Mouse (Mus musculus) limb, embryonic 13.5 days (tissue): Measurements from ENCODE around the gene Bex4. TPM values are rescaled to one million over a fixed set of nuclear protein-coding genes. Genes with fewer than 3 reads are reported as not detected.
"Not testable (repeated sequence)": the region's sequence is repeated elsewhere in the genome, so short reads cannot be mapped to it uniquely, and the experiment has no call there.

ENCODE experiments used
- ATAC-seq: fragments of 200-750 bp; cut with Nextera tagmentation; 2 replicates; pipeline ENCODE4 v1.8.0; 2017; ENCODE audit warnings: low read depth, moderate number of reproducible peaks, moderate TSS enrichment; ENCODE audit not compliant: low FRiP score
- H3K27ac ChIP-seq: fragments of 300-500 bp; sonication (generic); 2 replicates; pipeline ENCODE4 v1.5.1; 2015; ENCODE audit warnings: inconsistent platforms, mild to moderate bottlenecking, moderate library complexity
- H3K27me3 ChIP-seq: fragments of 300-500 bp; sonication (generic); 2 replicates; pipeline ENCODE4 v1.6.1; 2015; ENCODE audit warnings: mild to moderate bottlenecking, inconsistent platforms
- H3K36me3 ChIP-seq: fragments of 300-500 bp; sonication (generic); 2 replicates; pipeline ENCODE4 v1.6.1; 2015; ENCODE audit warnings: inconsistent platforms, mild to moderate bottlenecking, moderate library complexity
- H3K4me1 ChIP-seq: fragments of 300-500 bp; sonication (generic); 2 replicates; pipeline ENCODE4 v1.6.1; 2015; ENCODE audit warnings: inconsistent platforms
- H3K4me2 ChIP-seq: fragments of 300-500 bp; sonication (generic); replicated peaks from 2 replicates; pipeline ENCODE4 v1.6.1; 2015; ENCODE audit warnings: inconsistent platforms, mild to moderate bottlenecking, moderate library complexity
- H3K4me3 ChIP-seq: fragments of 300-500 bp; sonication (generic); 2 replicates; pipeline ENCODE4 v1.5.1; 2015; ENCODE audit warnings: moderate library complexity, mild to moderate bottlenecking, inconsistent platforms
- H3K9ac ChIP-seq: fragments of 300-500 bp; sonication (generic); 2 replicates; pipeline ENCODE4 v1.6.1; 2015; ENCODE audit warnings: mild to moderate bottlenecking, inconsistent platforms
- H3K9me3 ChIP-seq: fragments of 300-500 bp; sonication (generic); 2 replicates; pipeline ENCODE4 v1.6.1; 2016; ENCODE audit warnings: inconsistent platforms
- WGBS: fragments of 180-500 bp; shearing (Covaris S2); methylation state at CpG from one replicate; pipeline ENCODE4 v1.1.7; 2015; 5-methylcytosine and 5-hydroxymethylcytosine counted together
- polyA plus RNA-seq: library from polyadenylated mRNA; unstranded; fragments of >200 nt; fragmentation: Nextera tagmentation; extraction: Ambion mirVana; gene quantifications from 2 replicates; pipeline ENCODE4 v1.2.1, GENCODE M21; 2015

Gene Bex4
- polyA plus RNA-seq, 1 experiment from 2014 or later = 60.1 TPM

GRCm38 (mm10) chrX:136139640-136140004 is 826 bp downstream of the Bex4 start:
- not testable (repeated sequence) for H3K4me1 ChIP-seq, H3K9ac ChIP-seq, H3K27me3 ChIP-seq, H3K36me3 ChIP-seq, H3K9me3 ChIP-seq, H3K27ac ChIP-seq
- H3K4me3 ChIP-seq = peak overlapping the region; percentile 41
- ATAC-seq = peak; percentile 28; the same call in 1 of the 2 replicates
- WGBS = 22% methylated on average over 5 of the region's 5 CpGs
- H3K4me2 ChIP-seq = peak overlapping the region; percentile 58

DNA sequence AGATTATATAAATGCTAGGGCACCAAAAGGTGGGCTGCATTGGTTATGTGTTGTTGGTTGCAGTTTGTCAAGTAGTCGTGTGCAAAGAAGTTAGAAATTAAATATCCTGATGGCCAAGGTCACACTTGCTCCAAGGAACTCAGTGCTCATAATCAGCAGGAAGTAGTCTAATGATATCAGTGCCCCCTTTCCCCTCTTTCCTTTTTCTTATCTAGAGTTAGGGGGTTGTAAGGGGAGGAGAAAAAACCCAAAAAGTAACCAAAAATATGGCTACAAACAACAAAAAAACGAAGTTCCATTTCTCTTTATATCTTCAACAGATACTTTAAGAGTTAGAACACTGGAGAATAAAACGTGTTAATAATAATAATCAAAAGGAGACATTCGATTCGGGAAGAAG is 2.6 kb downstream of the Bex4 start:
- H3K4me1 ChIP-seq = no peaks in the 10 kb centered on the region
- H3K36me3 ChIP-seq = no peaks in the 10 kb centered on the region
- no peak for ATAC-seq
- H3K27me3 ChIP-seq = no peaks in the 10 kb centered on the region
- H3K9me3 ChIP-seq = no peaks in the 10 kb centered on the region
- no peak overlapping the region for H3K4me2 ChIP-seq
- H3K9ac ChIP-seq = no peak overlapping the region
- no peak overlapping the region for H3K4me3 ChIP-seq
- WGBS = 77% methylated on average over 5 of the region's 5 CpGs
- no peak overlapping the region for H3K27ac ChIP-seq

GRCm38 (mm10) chrX:136143711-136144110 is 4.9 kb downstream of the Bex4 start:
- no peaks in the 10 kb centered on the region for H3K9me3 ChIP-seq
- no peak overlapping the region for H3K9ac ChIP-seq
- no peaks in the 10 kb centered on the region for H3K36me3 ChIP-seq
- WGBS = 69% methylated on average over 2 of the region's 2 CpGs
- no peak overlapping the region for H3K4me2 ChIP-seq
- H3K27ac ChIP-seq = no peak overlapping the region
- no peak overlapping the region for H3K4me3 ChIP-seq
- ATAC-seq = no peak
- H3K27me3 ChIP-seq = peaks cover 7% of the 10 kb centered on the region; the same call in 1 of the 2 replicates
- no peaks in the 10 kb centered on the region for H3K4me1 ChIP-seq

GRCm38 (mm10) chrX:136144195-136144594 is 5.4 kb downstream of the Bex4 start:
- H3K9ac ChIP-seq = no peak overlapping the region
- H3K27me3 ChIP-seq = peaks cover 7% of the 10 kb centered on the region; the same call in 1 of the 2 replicates
- H3K4me2 ChIP-seq = no peak overlapping the region
- H3K36me3 ChIP-seq = no peaks in the 10 kb centered on the region
- 70% methylated on average over 7 of the region's 7 CpGs for WGBS
- ATAC-seq = no peak
- H3K27ac ChIP-seq = no peak overlapping the region
- no peak overlapping the region for H3K4me3 ChIP-seq
- no peaks in the 10 kb centered on the region for H3K4me1 ChIP-seq
- no peaks in the 10 kb centered on the region for H3K9me3 ChIP-seq

- Histone ChIP-seq H3K36me3 (peaks cover 6% of the 10 kb centered on the region), H3K4me3 (peak overlapping the region; percentile 59), H3K9me3 (no peaks in the 10 kb centered on the region), H3K9ac (0 out of 2 replicates have a peak overlapping the region, but pooled peaks have one; percentile 31), H3K4me1 (peaks cover 3% of the 10 kb centered on the region; the same call in 1 of the 2 replicates), H3K4me2 (peak overlapping the region; percentile 63), H3K27ac (no peak overlapping the region), H3K27me3 (peaks cover 15% of the 10 kb centered on the region; the same call in 1 of the 2 replicates)
- 66% methylated on average over 10 of the region's 10 CpGs for WGBS
- no peak for ATAC-seq
Measured at GRCm38 (mm10) chrX:136170625-136171024, 31.8 kb downstream of the Bex4 start.

DNA sequence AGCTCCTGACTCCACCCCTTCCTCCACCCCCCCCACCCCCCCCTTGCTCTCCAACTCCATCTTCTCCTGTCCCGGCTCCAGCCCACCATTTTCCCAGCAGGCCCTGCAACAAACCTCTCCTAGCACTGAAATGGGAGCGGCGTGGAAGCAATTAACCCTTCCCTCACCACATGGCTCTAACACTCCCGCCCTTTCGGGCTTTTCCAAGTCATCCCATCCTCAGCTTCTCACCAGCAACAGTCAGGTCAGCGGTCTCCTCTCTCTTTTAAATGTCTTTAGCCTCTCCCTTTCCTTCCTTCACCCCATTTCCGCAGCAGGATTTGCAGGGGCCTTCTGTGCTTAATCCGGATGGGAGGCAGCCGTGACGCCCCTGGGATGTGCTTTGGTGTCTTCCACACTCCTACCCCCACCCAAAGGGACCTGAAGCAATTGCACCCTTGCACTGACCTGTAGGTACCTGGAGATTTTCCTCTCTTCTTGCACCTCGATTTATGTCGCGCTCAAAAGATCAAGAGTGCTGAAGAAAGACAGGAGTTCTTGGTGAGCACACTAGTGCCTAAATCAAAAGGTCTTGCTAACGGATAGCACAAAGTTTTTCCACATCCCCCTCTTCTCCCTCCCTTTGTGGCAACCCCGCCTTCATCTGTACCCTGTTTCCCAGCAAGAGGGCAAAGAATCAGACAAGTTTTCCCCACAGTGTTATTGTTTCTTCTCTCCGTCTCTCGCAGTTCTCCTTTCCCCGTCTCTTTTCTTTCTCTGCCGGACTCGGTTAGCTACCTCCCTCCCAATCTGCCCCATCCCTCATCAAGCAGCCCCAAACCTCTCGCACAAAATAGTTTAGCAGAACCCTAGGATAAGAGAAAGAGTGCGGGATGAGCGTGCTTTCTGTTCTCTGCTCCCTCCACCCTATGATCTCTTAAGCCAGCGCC is 32.7 kb downstream of the Bex4 start:
- 21% methylated on average over 24 of the region's 24 CpGs for WGBS
- ATAC-seq = peak; percentile 64; the same call in 1 of the 2 replicates
- peak overlapping the region; percentile 77 for H3K9ac ChIP-seq
- H3K27me3 ChIP-seq = peaks cover 15% of the 10 kb centered on the region; the same call in 1 of the 2 replicates
- no peaks in the 10 kb centered on the region for H3K9me3 ChIP-seq
- H3K4me3 ChIP-seq = peak overlapping the region; percentile 59
- peak overlapping the region; percentile 63 for H3K4me2 ChIP-seq
- peak overlapping the region; percentile 85 for H3K27ac ChIP-seq
- H3K4me1 ChIP-seq = peaks cover 3% of the 10 kb centered on the region; the same call in 1 of the 2 replicates
- peaks cover 6% of the 10 kb centered on the region for H3K36me3 ChIP-seq

DNA sequence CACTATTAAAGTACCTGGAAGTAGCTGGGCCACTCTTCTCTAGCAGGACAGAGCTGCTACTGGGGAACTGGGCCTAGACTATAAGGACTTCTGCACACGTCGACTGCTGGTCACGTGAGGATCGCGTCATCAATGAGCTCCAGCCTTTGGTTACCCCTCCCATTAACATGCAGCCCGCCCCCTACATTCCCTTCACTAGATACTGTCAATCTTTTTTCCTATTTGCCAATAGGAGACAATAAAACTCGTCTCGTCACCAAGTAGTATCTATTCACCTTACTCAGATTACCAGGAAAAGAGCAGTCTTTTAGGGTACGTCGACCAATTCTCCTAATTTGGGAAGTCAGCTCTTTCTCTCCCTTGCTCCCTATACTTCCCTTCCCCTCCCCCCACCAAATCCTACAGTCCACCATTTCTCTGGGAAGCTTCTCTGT is 33.3 kb downstream of the Bex4 start, which contains the start of gene Tceal8:
Gene Tceal8 (minus strand): TSS at position 225 of the 434 bp plus-strand sequence.
- Histone ChIP-seq H3K27ac (peak within 1 kb of the TSS; percentile 85), H3K27me3 (peaks cover 18% of the 10 kb centered on the region; the same call in 1 of the 2 replicates), H3K9ac (peak within 1 kb of the TSS; percentile 77), H3K4me3 (peak within 1 kb of the TSS; percentile 59), H3K4me2 (peak within 1 kb of the TSS; percentile 63), H3K36me3 (peaks cover 6% of the 10 kb centered on the region), H3K9me3 (no peaks in the 10 kb centered on the region), H3K4me1 (peaks cover 3% of the 10 kb centered on the region; the same call in 1 of the 2 replicates)
- 18% methylated on average over 10 of the region's 10 CpGs for WGBS
- peak; percentile 98 for ATAC-seq

DNA sequence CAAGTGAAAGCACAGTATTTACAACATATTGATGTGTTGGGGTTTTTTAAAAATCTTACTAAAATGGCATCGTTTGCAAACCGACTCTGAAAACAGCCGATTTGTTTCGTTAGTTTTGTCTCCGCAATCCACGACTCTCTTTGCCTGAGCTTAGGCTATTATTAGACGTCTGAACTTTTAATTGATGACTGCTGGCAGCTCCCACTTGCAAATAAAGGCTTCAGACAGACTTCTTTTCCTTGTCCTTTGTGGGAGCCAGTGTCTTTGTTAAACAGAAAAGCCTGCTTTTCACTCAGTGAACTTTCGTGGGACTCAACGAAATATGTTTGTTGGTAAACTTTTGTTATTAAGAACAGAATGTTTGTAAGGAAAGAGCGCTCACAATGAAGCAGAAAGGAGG is 34.0 kb downstream of the Bex4 start:
- no peak for ATAC-seq
- Histone ChIP-seq H3K4me2 (peak overlapping the region; percentile 63), H3K27me3 (peaks cover 20% of the 10 kb centered on the region; the same call in 1 of the 2 replicates), H3K4me3 (peak overlapping the region; percentile 59), H3K36me3 (peaks cover 6% of the 10 kb centered on the region), H3K9ac (peak overlapping the region; percentile 50), H3K4me1 (peaks cover 3% of the 10 kb centered on the region; the same call in 1 of the 2 replicates), H3K9me3 (no peaks in the 10 kb centered on the region), H3K27ac (no peak overlapping the region; the same call in 1 of the 2 replicates)
- WGBS = 25% methylated on average over 10 of the region's 10 CpGs

DNA sequence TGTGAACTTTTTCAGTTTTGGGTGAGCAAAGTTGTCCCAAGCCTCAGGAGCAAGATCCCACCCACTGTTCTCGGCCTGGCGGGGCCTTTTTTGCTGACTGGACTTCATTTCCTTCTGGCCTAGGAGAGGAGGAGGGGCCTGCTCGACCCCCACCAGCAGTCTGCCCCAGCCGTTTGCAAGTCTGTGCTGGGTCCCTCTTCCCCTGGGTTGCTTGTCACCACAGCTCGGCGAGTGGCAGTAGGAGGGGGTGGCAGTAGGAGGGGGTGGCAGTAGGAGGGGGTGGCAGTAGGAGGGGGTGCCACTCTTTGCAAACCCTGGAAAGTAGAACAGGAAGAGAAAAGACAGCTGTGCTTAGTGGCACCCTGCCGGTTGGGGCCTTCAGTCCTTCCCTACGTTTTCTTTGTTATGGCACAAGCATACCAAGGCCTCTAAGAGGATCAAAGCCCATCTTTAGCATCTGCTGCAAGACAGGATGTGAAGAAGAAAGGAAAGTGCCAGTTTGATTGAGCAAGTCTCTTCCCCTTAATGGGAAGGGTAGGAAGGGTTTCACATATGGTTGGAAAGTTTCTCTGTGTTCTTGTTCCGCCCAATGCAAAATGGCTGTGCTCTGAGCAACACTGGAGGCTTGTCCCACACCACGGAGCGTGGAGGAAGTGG is 42.2 kb downstream of the Bex4 start:
- no peaks in the 10 kb centered on the region for H3K9me3 ChIP-seq
- 23% methylated on average over 11 of the region's 11 CpGs for WGBS
- H3K9ac ChIP-seq = no peak overlapping the region
- H3K27me3 ChIP-seq = peaks cover 16% of the 10 kb centered on the region; the same call in 1 of the 2 replicates
- H3K4me2 ChIP-seq = no peak overlapping the region
- no peak for ATAC-seq
- H3K27ac ChIP-seq = no peak overlapping the region
- H3K36me3 ChIP-seq = no peaks in the 10 kb centered on the region
- H3K4me3 ChIP-seq = no peak overlapping the region
- H3K4me1 ChIP-seq = no peaks in the 10 kb centered on the region

GRCm38 (mm10) chrX:136183107-136183506 is 44.3 kb downstream of the Bex4 start:
- 82% methylated on average over 1 of the region's 1 CpGs for WGBS
- H3K36me3 ChIP-seq = no peaks in the 10 kb centered on the region
- no peak overlapping the region for H3K4me2 ChIP-seq
- no peak for ATAC-seq
- no peaks in the 10 kb centered on the region for H3K4me1 ChIP-seq
- H3K9me3 ChIP-seq = no peaks in the 10 kb centered on the region
- no peak overlapping the region for H3K4me3 ChIP-seq
- no peak overlapping the region for H3K27ac ChIP-seq
- peaks cover 9% of the 10 kb centered on the region; the same call in 1 of the 2 replicates for H3K27me3 ChIP-seq
- H3K9ac ChIP-seq = no peak overlapping the region
